Mouse (Mus musculus) T-helper 1 cell (primary cell): ENCODE data around the gene Chmp2b.

Experiments used
- in situ Hi-C: fragments of 300-600 bp; cut with MboI, MseI; formaldehyde crosslinking; loops from one replicate; pipeline ENCODE4 v1.15.1; 2025; ENCODE audit warnings: high pct_unique_total_duplicates

The Chmp2b gene

GRCm38 (mm10) chr16:65526695-65527094 lies 35.8 kb downstream of the Chmp2b start:
- in situ Hi-C loops: no loop called here

GRCm38 (mm10) chr16:65526004-65526403 lies 36.5 kb downstream of the Chmp2b start:
- in situ Hi-C loops: no loop called here

GRCm38 (mm10) chr16:65520211-65520610 lies 42.3 kb downstream of the Chmp2b start, which contains the start of gene Pou1f1:
Pou1f1 (plus strand) TSS chr16:65520511.
- in situ Hi-C loops: no loop called here

GRCm38 (mm10) chr16:65514223-65514622 lies 48.3 kb downstream of the Chmp2b start:
- in situ Hi-C loops: no loop called here

GRCm38 (mm10) chr16:65497049-65497448 lies 65.5 kb downstream of the Chmp2b start:
- in situ Hi-C loops: loop anchor here (25.0 kb wide), 1 partner anchor 585 kb away; no protein-coding TSS in a partner anchor

GRCm38 (mm10) chr16:65496030-65496429 lies 66.5 kb downstream of the Chmp2b start:
- in situ Hi-C loops: loop anchor here (25.0 kb wide), 1 partner anchor 584 kb away; no protein-coding TSS in a partner anchor
